Mouse (Mus musculus) bone marrow macrophage, adult 2 months (primary cell): ENCODE data around the gene Mrc1.

Experiments used
- CTCF ChIP-seq: IDR thresholded peaks from 2 replicates; pipeline ENCODE4 v1.5.1; 2012; ENCODE audit warnings: low read depth, mild to moderate bottlenecking, low read length, moderate library complexity
- POLR2A ChIP-seq: IDR thresholded peaks from 2 replicates; pipeline ENCODE4 v1.6.1; 2012; ENCODE audit warnings: mild to moderate bottlenecking, low read depth, low read length, borderline replicate concordance

DNA sequence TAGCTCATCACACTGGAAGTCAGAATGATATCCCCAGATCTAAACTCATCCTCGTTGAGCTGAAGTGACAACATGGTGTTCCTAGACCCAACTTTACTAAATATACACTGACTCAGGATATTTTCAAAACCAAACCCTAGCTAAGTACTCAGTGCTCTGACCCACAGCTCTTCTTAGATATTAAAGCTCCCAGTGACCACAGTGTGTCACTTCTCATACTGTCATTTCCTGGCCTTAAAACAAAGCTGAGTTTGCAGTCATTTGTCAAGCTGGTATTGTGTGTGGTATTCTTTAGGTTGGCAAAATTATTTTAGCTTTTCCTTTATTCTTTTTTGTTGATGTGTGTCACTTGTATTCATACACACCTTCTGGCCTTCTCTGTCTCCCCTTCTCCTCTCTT lies 18.5 kb upstream of the Mrc1 start:
- TF ChIP-seq CTCF (no peak), POLR2A (no peak)
